Mouse (Mus musculus): ENCODE results near the gene Itgb4. TPM values are rescaled to one million over a fixed set of nuclear protein-coding genes. Genes with fewer than 3 reads are reported as not detected.

Gene Itgb4
- polyA plus RNA-seq, 1 experiment from 2014 or later = 12.7 TPM

GRCm38 (mm10) chr11:116029086-116029865, 54.8 kb downstream of the Itgb4 start:
- Histone ChIP-seq H3K4me3 (ENCODE audit: low read depth, low read length) (peak overlapping the region; percentile 76), H3K4me1 (replicated peaks; ENCODE audit: control insufficient read depth, insufficient read depth) (peaks cover 3% of the 10 kb centered on the region), H3K4me2 (replicated peaks; ENCODE audit: low read depth) (peak overlapping the region; percentile 74), H3K27ac (replicated peaks) (peak overlapping the region; percentile 56; the same call in 1 of the 2 replicates), H3K36me3 (ENCODE audit: control insufficient read depth, insufficient read depth, low read length) (no peaks in the 10 kb centered on the region), H3K9me3 (ENCODE audit: control insufficient read depth, low read length) (no peaks in the 10 kb centered on the region), H3K27me3 (ENCODE audit: control insufficient read depth, insufficient read depth, low read length) (no peaks in the 10 kb centered on the region), H3K9ac (ENCODE audit: low read length) (peak overlapping the region; percentile 52)
- DNase-seq (ENCODE audit: low spot score) (no peak), ATAC-seq (ENCODE audit: low FRiP score, low TSS enrichment) (no peak)
- no peak for TF ChIP-seq CTCF (IDR thresholded peaks at IDR 0.05; ENCODE audit: low read depth)
- no peak for TF ChIP-seq EP300 (optimal IDR thresholded peaks at IDR 0.05)
- WGBS = 77% methylated on average over 6 of the region's 6 CpGs

GRCm38 (mm10) chr11:116030088-116030897, 55.8 kb downstream of the Itgb4 start, which contains the start of gene Unk:
Gene Unk, plus strand, starts transcription at chr11:116030322.
- Histone ChIP-seq H3K4me2 (replicated peaks; ENCODE audit: low read depth) (peak within 1 kb of the TSS; percentile 74), H3K4me3 (ENCODE audit: low read depth, low read length) (peak within 1 kb of the TSS; percentile 76), H3K9ac (ENCODE audit: low read length) (peak within 1 kb of the TSS; percentile 89), H3K36me3 (ENCODE audit: control insufficient read depth, insufficient read depth, low read length) (no peaks in the 10 kb centered on the region), H3K27ac (replicated peaks) (peak within 1 kb of the TSS; percentile 99), H3K4me1 (replicated peaks; ENCODE audit: control insufficient read depth, insufficient read depth) (peaks cover 3% of the 10 kb centered on the region), H3K27me3 (ENCODE audit: control insufficient read depth, insufficient read depth, low read length) (no peaks in the 10 kb centered on the region), H3K9me3 (ENCODE audit: control insufficient read depth, low read length) (no peaks in the 10 kb centered on the region)
- TF ChIP-seq CTCF (IDR thresholded peaks at IDR 0.05; ENCODE audit: low read depth) = no peak
- peak; percentile 86 for TF ChIP-seq EP300 (optimal IDR thresholded peaks at IDR 0.05)
- WGBS = under 1% methylated on average over 66 of the region's 67 CpGs
- ATAC-seq (ENCODE audit: low FRiP score, low TSS enrichment) = peak; percentile 93
- peak; percentile 97 for DNase-seq (ENCODE audit: low spot score)

GRCm38 (mm10) chr11:116030898-116031845, 56.7 kb downstream of the Itgb4 start:
- H3K27me3 ChIP-seq (ENCODE audit: control insufficient read depth, insufficient read depth, low read length) = no peaks in the 10 kb centered on the region
- TF ChIP-seq CTCF (IDR thresholded peaks at IDR 0.05; ENCODE audit: low read depth) (no peak), EP300 (optimal IDR thresholded peaks at IDR 0.05) (no peak)
- no peak for DNase-seq (ENCODE audit: low spot score)
- H3K27ac ChIP-seq (replicated peaks) = peak overlapping the region; percentile 99
- ATAC-seq (ENCODE audit: low FRiP score, low TSS enrichment) = no peak; the same call in none of the 2 replicates
- peak overlapping the region; percentile 76 for H3K4me3 ChIP-seq (ENCODE audit: low read depth, low read length)
- peak overlapping the region; percentile 74 for H3K4me2 ChIP-seq (replicated peaks; ENCODE audit: low read depth)
- peaks cover 3% of the 10 kb centered on the region for H3K4me1 ChIP-seq (replicated peaks; ENCODE audit: control insufficient read depth, insufficient read depth)
- H3K9ac ChIP-seq (ENCODE audit: low read length) = peak overlapping the region; percentile 89
- no peaks in the 10 kb centered on the region for H3K9me3 ChIP-seq (ENCODE audit: control insufficient read depth, low read length)
- H3K36me3 ChIP-seq (ENCODE audit: control insufficient read depth, insufficient read depth, low read length) = no peaks in the 10 kb centered on the region
- WGBS = 23% methylated on average over 14 of the region's 14 CpGs

GRCm38 (mm10) chr11:116034584-116034983, 60.1 kb downstream of the Itgb4 start:
- 94% methylated on average over 6 of the region's 6 CpGs for WGBS
- ATAC-seq (ENCODE audit: low FRiP score, low TSS enrichment) = no peak
- DNase-seq (ENCODE audit: low spot score) = no peak

GRCm38 (mm10) chr11:116036671-116037070, 62.2 kb downstream of the Itgb4 start:
- TF ChIP-seq EP300 (optimal IDR thresholded peaks at IDR 0.05) = no peak
- no peak for TF ChIP-seq CTCF (IDR thresholded peaks at IDR 0.05; ENCODE audit: low read depth)
- DNase-seq (ENCODE audit: low spot score) (no peak), ATAC-seq (ENCODE audit: low FRiP score, low TSS enrichment) (no peak)
- Histone ChIP-seq H3K4me1 (replicated peaks; ENCODE audit: control insufficient read depth, insufficient read depth) (peaks cover under 1% of the 10 kb centered on the region), H3K9me3 (ENCODE audit: control insufficient read depth, low read length) (no peaks in the 10 kb centered on the region), H3K27me3 (ENCODE audit: control insufficient read depth, insufficient read depth, low read length) (no peaks in the 10 kb centered on the region), H3K27ac (replicated peaks) (no peak overlapping the region), H3K4me3 (ENCODE audit: low read depth, low read length) (no peak overlapping the region), H3K4me2 (replicated peaks; ENCODE audit: low read depth) (no peak overlapping the region), H3K36me3 (ENCODE audit: control insufficient read depth, insufficient read depth, low read length) (peaks cover 12% of the 10 kb centered on the region), H3K9ac (ENCODE audit: low read length) (no peak overlapping the region)
- 73% methylated on average over 3 of the region's 3 CpGs for WGBS

More at GRCm38 (mm10) chr11:116034584-116034983, 60.1 kb downstream of the Itgb4 start:
- Histone ChIP-seq H3K9ac (ENCODE audit: low read length) (no peak overlapping the region), H3K4me1 (replicated peaks; ENCODE audit: control insufficient read depth, insufficient read depth) (peaks cover 3% of the 10 kb centered on the region), H3K4me3 (ENCODE audit: low read depth, low read length) (no peak overlapping the region), H3K27ac (replicated peaks) (no peak overlapping the region), H3K9me3 (ENCODE audit: control insufficient read depth, low read length) (no peaks in the 10 kb centered on the region), H3K36me3 (ENCODE audit: control insufficient read depth, insufficient read depth, low read length) (peaks cover 3% of the 10 kb centered on the region; the same call in 1 of the 2 replicates), H3K4me2 (replicated peaks; ENCODE audit: low read depth) (no peak overlapping the region), H3K27me3 (ENCODE audit: control insufficient read depth, insufficient read depth, low read length) (no peaks in the 10 kb centered on the region)
- TF ChIP-seq EP300 (optimal IDR thresholded peaks at IDR 0.05) (no peak), CTCF (IDR thresholded peaks at IDR 0.05; ENCODE audit: low read depth) (no peak)
